Mouse (Mus musculus) fibroblast of lung, adult 2 months (primary cell): Measurements from ENCODE around the gene Adk.

Experiments
- DNase-seq: peaks from one replicate; pipeline ENCODE4 v3.0.0-alpha.2; 2011; ENCODE audit warnings: low read depth

Gene Adk

GRCm38 (mm10) chr14:21356286-21356685, 303.9 kb downstream of the Adk start:
- no peak for DNase-seq

- no peak for DNase-seq
Observed at GRCm38 (mm10) chr14:21359207-21359895, 307.0 kb downstream of the Adk start.

GRCm38 (mm10) chr14:21359896-21360525, 307.6 kb downstream of the Adk start:
- DNase-seq = no peak

- no peak for DNase-seq
Observed at GRCm38 (mm10) chr14:21367095-21367494, 314.7 kb downstream of the Adk start.

- no peak for DNase-seq
Observed at GRCm38 (mm10) chr14:21368622-21369021, 316.2 kb downstream of the Adk start.

- peak; percentile 77 for DNase-seq
Observed at GRCm38 (mm10) chr14:21369127-21369526, 316.8 kb downstream of the Adk start.

- no peak for DNase-seq
Observed at GRCm38 (mm10) chr14:21371946-21372345, 319.6 kb downstream of the Adk start.

- no peak for DNase-seq
Observed at GRCm38 (mm10) chr14:21372689-21373088, 320.3 kb downstream of the Adk start.

- DNase-seq = no peak
Observed at GRCm38 (mm10) chr14:21383701-21384428, 331.5 kb downstream of the Adk start.

GRCm38 (mm10) chr14:21399506-21399905, 347.1 kb downstream of the Adk start:
- DNase-seq = no peak

- no peak for DNase-seq
Observed at GRCm38 (mm10) chr14:21402157-21402601, 349.8 kb downstream of the Adk start.

GRCm38 (mm10) chr14:21402621-21403405, 350.4 kb downstream of the Adk start:
- no peak for DNase-seq

- no peak for DNase-seq
Observed at GRCm38 (mm10) chr14:21406946-21407345, 354.6 kb downstream of the Adk start.

- DNase-seq = no peak
Observed at GRCm38 (mm10) chr14:21408846-21409245, 356.5 kb downstream of the Adk start.

- DNase-seq = no peak
Observed at GRCm38 (mm10) chr14:21410769-21411477, 358.5 kb downstream of the Adk start.

- DNase-seq = no peak
Observed at GRCm38 (mm10) chr14:21411524-21411923, 359.1 kb downstream of the Adk start.

GRCm38 (mm10) chr14:21418332-21418731, 366.0 kb downstream of the Adk start:
- DNase-seq = no peak

- DNase-seq = no peak
Observed at GRCm38 (mm10) chr14:21427369-21427768, 375.0 kb downstream of the Adk start.

GRCm38 (mm10) chr14:21433415-21433814, 381.0 kb downstream of the Adk start:
- no peak for DNase-seq

GRCm38 (mm10) chr14:21433995-21434394, 381.6 kb downstream of the Adk start:
- DNase-seq = no peak

GRCm38 (mm10) chr14:21434686-21435085, 382.3 kb downstream of the Adk start:
- DNase-seq = no peak

GRCm38 (mm10) chr14:21439785-21440184, 387.4 kb downstream of the Adk start:
- no peak for DNase-seq
